Mouse (Mus musculus) heart, postnatal 10 days (tissue): ENCODE results near the gene Pdss2. TPM values are rescaled to one million over a fixed set of nuclear protein-coding genes. Genes with fewer than 3 reads are reported as not detected.

Experiments used
- DNase-seq, 2 experiments: peaks; one replicate each; pipeline ENCODE4 v3.0.0; 2021
- intact Hi-C: fragments of 180-260 bp; cut with DNase I; formaldehyde crosslinking; loops from one replicate; pipeline ENCODE4 v1.15.1; 2025
- total RNA-seq, 2 experiments: library from RNA; stranded (reverse); gene quantifications; 2 replicates each; pipeline ENCODE4 v1.2.3; 2021

Gene Pdss2
- total RNA-seq, 2 experiments from 2014 or later = 21.7 to 24.7 TPM

DNA sequence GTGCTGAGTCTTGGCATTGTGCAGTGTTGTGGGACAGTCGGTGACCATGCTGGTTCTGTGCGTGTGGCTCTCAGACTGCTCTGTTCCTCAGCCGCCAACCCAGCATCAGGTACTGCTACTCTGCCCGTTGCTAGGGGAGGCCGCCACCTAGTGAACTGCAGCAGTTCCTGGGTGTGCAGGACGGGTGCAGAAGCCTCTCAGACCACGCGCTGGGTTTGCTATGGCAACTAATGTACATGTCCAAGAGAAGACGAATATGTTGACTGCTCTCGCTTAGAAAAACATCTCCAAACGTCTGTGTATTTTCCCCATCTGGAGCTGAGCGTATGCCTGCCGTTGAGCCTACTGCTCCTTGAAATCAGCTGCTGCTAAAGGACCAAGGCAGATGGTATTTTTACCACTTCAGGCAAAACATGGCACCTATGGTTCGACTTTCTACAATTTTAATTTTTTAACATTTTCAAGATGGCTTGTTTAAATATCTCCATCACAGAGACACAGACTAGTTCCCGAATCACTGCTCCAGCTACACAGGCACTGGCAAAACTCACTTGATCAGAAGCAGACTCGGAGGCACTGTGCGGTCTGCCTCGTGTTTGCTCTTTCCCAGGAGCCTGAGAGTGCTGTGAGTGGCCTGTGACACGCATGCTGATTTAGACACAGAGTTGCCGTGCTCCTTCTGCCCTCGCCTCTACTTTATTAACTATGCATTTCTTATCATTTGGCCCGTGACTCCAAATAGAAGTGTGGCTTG lies 199.6 kb downstream of the Pdss2 start:
- intact Hi-C loops = no loop called here
- no peak for DNase-seq

DNA sequence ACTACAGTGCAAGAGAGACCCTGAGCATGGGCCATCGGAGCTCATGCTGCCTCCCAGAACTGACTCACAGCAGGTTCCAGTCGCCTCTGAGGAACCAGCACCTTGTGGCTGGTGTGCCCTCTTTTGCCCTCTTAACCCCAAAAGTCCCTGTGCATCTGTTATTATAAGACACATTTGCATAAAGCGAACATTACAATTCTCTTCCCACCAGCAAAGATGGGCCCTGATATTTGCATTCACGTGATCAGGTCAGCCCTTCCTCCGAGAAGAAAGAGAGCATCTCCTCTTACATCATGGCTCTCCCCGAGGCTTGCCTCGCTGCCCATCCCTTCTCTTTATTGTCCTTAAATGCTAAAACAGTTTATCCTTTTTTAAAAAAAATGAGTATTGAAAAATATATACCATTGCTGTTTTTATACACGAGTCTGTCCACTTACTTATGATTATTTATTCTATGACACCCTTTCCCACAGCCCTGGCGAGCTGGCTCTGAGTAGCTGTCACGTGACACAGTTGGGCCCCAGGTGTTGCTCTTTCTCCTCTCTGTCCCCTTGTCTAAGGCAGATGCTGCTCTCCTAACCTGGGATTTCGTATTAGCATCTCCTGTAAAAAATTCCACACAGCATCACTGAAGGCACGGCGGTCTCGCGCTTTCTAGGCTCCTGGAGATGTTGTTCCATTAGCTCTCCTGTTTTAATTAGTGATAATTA lies 200.9 kb downstream of the Pdss2 start:
- no peak for DNase-seq
- intact Hi-C loops = no loop called here

DNA sequence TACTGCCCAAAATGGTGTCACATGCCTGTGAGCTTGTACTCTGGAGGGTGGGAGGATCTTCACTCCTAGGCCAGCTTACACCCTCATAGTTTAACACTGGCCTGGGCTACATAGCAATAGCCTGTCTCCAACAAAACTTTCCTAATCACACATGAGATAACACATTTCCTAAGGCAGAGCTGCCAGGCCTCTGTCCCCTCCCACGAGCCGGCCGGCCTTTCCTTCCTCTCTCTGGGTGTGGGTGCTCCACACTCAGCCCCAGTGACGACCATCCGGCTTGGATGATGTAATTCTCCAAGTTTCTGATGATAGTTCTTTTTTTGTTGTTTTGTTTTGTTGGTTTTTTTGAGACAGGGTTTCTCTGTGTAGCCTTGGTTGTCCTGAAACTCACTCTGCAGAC lies 203.3 kb downstream of the Pdss2 start:
- intact Hi-C loops = no loop called here
- DNase-seq = peak; percentile 47 to 51

GRCm38 (mm10) chr10:43430606-43431005 lies 209.3 kb downstream of the Pdss2 start:
- no peak for DNase-seq
- intact Hi-C loops = no loop called here

DNA sequence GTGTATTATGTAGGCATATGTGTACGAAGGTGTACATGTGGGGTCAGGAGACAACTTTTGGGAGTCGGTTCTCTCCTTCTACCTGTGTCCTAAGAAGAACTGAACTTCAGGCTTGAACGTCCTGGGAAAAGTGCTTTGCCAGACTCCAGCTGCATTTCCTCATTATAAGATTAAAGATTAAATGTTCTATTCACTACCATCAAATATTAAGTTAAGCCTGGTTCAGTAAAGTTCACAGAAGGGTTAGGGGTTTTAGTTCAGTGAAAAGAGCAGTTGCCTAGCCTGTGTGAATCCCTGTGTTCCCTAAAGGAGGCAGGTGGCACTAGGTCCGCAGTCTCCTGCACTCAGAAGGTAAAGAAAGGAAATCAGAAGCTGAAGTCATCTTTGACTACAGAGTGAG lies 213.0 kb downstream of the Pdss2 start:
- intact Hi-C loops = no loop called here
- DNase-seq = no peak

- no peak for DNase-seq
- intact Hi-C loops = no loop called here
These were observed 214.5 kb downstream of the Pdss2 start for GRCm38 (mm10) chr10:43435757-43436156.

- DNase-seq = no peak
- intact Hi-C loops = no loop called here
These were observed 218.2 kb downstream of the Pdss2 start for GRCm38 (mm10) chr10:43439492-43439941.

DNA sequence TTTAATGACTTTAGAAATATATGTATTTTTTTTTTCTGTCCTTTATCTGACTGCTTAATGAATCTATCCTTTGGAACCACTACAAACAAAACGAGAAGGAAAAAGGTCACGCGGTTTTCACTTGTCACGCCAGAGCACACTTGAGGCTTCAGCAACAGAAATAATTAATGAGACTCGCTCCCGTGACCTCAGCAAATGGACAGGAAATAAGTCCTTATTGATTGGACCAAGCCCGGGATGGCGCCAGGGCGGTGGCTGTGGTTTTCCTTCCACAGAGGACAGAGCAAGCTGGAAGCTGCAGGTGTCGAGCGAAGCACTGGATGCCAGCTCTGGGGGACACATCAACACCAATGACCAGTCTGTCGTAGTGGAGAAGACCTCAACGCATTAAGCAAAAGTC lies 218.8 kb downstream of the Pdss2 start:
- intact Hi-C loops = no loop called here

GRCm38 (mm10) chr10:43440981-43441740 lies 219.9 kb downstream of the Pdss2 start:
- intact Hi-C loops = no loop called here
- DNase-seq = no peak

More for the DNA sequence above, 218.8 kb downstream of the Pdss2 start:
- no peak for DNase-seq

DNA sequence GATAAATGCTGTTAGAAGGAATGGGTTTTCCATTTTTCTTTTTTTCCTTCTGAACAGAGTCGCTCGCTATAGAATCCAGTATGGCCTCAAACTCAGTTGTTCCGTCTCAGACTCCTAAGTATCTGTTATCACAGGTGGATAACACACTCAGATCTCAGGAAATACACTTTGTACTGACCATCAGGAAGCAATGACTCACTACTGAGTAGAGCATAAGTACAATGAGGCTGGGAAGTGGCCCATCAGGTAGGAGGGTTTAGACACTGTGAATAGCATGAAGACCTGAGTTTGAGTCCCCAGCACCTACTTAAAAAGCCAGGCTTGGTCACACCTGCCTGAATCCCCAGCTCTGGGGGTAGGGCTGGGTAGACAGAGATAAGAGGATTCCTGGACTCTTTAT lies 227.4 kb downstream of the Pdss2 start:
- DNase-seq = no peak
- intact Hi-C loops = no loop called here

GRCm38 (mm10) chr10:43451848-43452662 lies 230.8 kb downstream of the Pdss2 start:
- DNase-seq = peak; percentile 87 to 89
- intact Hi-C loops = loop anchor here (5.0 kb wide), 1 partner anchor 280 kb away; the partner anchor contains the start of genes 9030612E09Rik and Sobp

- intact Hi-C loops = loop anchor here (5.0 kb wide), 1 partner anchor 280 kb away; the partner anchor contains the start of genes 9030612E09Rik and Sobp
- DNase-seq = no peak
These were observed 231.3 kb downstream of the Pdss2 start for GRCm38 (mm10) chr10:43452663-43452996.

DNA sequence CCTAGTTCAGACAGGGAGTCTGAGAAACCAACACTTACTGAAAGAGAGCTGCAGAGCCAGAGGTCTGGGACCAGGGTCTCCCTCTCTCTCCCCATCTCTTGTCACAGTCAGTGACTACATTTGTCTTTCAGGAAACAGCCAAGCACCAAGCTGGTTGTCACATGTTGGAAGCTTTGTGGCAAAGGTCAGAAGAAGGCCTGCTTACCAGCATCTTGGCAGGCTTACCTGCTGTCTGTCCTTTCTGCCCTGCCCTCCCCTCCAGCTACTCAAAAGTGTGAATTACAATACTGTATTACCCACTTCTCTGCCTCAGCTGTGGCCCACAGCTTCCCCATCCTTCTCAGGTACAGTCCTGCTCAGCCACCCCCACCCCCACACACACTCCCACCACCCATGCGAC lies 232.9 kb downstream of the Pdss2 start:
- DNase-seq = peak; percentile 13 to 25
- intact Hi-C loops = loop anchor here (2.0 to 5.0 kb wide), 2 partner anchors 25 to 282 kb away; partner anchors contain the start of genes 9030612E09Rik, Bend3 and Sobp

- DNase-seq = peak; percentile 78 to 83
- intact Hi-C loops = loop anchor here (2.0 to 5.0 kb wide), 2 partner anchors 24 to 282 kb away; partner anchors contain the start of genes 9030612E09Rik, Bend3 and Sobp
These were observed 233.4 kb downstream of the Pdss2 start for GRCm38 (mm10) chr10:43454671-43455070.

DNA sequence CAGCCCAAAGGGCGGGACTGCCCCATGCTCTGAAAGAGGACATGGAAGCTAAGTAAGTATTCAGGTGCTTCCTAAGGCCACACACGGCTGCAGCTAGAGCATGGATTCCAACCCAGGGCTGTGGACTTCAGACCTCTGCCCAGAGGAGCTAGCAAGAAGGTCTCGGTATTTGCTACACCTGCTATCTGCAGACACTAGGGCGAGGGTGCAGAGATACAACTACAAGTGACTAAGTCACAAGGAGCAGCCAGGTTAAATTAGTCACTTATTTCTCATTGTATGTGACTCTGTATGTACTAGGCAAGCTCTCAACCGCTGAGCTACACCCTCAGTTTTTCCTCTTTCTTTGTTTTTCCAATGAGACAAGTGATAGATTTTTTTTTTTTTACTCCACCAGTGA lies 241.5 kb downstream of the Pdss2 start:
- intact Hi-C loops = no loop called here
- no peak for DNase-seq

GRCm38 (mm10) chr10:43463227-43463626 lies 241.9 kb downstream of the Pdss2 start:
- intact Hi-C loops = no loop called here
- DNase-seq = no peak

- intact Hi-C loops = no loop called here
- DNase-seq = no peak
These were observed 244.9 kb downstream of the Pdss2 start for GRCm38 (mm10) chr10:43466223-43466622.

- intact Hi-C loops = no loop called here
- DNase-seq = no peak
These were observed 246.4 kb downstream of the Pdss2 start for GRCm38 (mm10) chr10:43467659-43468058.

GRCm38 (mm10) chr10:43468293-43468692 lies 247.0 kb downstream of the Pdss2 start:
- no peak for DNase-seq
- intact Hi-C loops = no loop called here

DNA sequence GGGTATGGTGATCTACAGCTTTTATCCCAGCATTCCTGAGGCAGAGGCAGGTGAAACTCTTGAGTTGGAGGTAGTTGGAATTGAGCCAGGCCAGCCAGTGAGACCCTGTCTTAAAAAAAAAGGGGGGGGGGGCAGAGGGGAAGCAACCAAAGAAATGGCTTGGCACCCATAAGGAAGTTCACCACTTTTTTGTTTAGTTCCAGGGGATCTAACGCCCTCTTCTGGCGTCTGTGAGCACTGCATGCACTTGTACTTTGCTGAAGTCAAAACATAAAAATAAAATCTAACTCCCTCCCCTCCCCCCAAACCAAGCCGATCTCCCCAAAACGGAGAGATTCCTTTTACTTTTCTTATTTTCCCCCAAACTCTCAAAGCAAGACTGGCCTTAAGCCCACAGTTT lies 254.1 kb downstream of the Pdss2 start:
- peak in 1 of 2 experiments; percentile 56 for DNase-seq
- intact Hi-C loops = no loop called here
